Mouse (Mus musculus) mesoderm, embryonic 11.5 days (tissue): ENCODE data around the gene Gli3.

ENCODE experiments used
- DNase-seq: peaks from one replicate; pipeline ENCODE4 v3.0.0-alpha.2; 2012; ENCODE audit warnings: low read depth, low spot score

Gli3 gene

DNA sequence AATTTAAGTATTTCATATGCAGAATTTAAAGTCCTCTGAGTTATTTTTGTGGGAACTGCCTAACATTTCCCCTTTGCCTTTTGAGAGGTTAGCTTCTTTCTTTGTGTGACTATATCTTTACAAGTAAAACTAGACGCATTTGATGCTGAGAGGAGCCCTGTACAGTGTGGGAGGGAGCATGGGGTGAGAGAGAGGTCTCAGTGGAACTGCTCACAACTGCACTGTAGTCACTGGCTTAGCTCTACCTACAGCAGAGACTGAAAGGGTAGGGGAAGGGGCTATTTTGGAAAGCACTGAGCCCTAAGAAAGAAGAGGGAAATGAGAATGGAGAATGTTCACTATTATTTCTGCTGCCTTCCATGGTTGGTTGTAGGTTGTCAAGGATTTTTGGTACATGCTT lies 25.0 kb downstream of the Gli3 start:
- DNase-seq, result no peak

DNA sequence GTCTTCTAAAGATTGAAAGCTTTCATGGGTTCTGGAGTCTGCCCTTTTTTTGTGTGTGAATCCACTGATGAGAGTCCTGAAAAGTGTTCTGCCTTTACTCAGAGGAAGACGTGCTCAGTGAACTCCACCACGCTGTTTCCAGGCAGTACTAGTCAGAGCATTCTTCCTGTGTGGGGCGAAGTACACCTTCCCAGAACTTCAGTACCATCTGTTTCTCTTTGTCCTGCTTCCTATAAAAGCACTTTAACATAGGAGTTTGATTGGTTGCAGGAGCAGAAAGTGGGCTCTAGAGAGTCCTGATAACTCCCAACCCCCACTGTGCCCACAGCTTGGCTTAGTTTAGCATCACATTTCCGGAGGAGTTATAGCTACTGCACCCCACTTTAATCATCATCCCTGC lies 32.8 kb downstream of the Gli3 start:
- DNase-seq, result no peak

DNA sequence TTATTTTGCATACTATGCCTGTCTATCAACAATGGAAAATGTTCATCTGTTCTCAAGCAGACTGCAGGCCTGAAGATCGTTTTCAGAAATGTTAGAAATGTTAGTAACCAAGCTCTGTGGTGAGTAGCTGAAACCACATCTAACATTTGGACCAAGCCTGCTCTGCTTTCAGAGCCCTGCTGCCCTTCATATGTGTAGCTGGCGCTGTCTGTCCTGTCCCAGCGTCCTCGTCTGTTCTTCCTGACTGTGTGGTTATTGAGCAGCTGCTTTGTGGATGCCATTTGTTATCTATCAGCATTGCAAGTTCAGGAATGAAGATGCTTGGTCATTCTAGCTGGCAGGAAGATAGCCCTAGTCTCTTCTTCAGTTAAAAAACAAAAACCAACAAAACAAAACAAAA lies 35.3 kb downstream of the Gli3 start:
- no peak for DNase-seq

DNA sequence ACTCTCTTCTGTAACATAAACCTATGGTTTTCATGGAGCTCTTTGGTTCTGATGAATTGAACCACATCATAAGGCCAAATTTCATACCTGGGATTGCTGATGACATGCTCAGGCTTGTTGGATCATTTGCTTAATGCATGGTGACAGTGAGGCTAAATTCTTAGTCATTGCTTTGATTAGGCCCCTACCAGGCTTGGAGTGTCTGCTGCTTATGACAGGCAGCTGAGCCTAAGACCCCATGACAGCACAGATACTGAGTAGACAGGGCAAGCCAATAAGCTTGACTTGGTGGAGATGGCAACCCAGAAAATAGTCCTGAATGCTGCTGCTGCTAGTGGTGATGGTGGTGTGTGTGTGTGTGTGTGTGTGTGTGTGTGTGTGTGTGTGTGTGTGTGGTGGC lies 47.9 kb downstream of the Gli3 start:
- no peak for DNase-seq

DNA sequence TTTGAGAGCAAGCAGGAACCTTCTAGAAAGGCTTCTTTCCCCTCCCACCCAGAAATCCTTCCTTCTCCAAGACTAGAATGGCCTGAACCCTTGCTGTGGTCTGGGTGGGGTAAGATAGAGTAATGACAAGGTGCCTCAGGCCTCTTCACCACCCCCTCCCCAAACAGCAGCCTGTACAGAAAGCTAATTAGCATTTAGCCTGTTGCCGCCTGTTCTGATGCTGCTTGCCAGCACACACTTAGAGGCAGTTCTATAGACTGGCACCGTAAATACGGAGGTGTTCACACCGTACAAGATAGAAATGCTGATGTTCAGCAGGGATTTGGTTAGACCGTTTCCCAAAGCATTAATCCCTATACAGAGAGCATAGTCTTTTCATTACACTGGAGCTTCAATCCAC lies 50.1 kb downstream of the Gli3 start:
- DNase-seq, result no peak

DNA sequence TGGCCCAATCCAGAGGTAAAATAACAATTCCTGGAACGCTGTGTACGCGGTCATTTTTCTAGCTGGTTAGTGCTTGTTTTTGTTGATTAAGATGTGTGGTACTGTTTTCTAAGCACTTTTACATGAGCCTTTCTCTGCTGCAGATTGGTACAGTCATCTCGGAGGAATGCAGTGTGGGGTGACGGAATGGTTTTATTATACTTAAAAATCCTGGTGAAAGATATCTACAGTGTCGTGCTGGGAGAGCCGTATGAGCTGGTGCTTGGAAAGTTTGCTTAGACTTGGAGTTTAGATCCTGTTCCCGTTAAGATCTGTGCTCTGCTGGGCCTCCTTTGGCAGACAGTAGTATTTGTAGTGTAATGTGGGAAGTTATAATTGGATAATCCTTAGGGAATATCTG lies 51.0 kb downstream of the Gli3 start:
- DNase-seq, result no peak

DNA sequence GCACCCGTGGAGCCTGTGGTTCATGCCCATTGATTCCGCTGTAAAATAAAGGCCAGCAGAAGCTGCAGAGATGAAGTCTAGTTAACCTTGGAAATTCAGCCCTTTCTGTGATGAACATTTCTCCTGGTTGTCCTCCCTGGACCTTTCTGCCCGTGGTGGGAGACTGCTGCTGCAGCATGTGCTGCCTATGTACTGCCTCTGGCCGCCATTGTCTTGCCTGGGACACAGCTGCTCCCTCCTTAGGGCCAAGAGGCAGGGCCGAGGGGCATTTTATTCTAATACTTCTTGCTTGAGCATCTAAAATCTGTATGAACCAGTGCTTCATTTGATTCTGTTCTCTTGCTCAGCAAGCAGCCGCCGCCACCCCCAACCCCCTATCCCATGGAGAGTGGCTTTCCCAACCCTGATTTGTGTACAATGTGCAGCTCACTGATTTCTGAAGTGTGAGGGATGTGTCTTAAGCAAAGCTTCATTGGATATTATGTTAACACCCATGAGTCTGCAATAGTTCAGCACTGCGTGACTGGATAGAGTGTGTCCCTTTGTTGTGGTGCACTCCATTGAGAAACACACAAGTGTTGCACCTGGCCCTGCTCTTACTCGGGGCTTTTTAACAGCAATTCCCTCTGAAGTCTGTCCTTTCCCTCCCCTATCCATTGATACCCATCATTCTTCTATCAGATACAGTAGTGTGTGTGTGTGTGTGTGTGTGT lies 54.2 kb downstream of the Gli3 start:
- no peak for DNase-seq

DNA sequence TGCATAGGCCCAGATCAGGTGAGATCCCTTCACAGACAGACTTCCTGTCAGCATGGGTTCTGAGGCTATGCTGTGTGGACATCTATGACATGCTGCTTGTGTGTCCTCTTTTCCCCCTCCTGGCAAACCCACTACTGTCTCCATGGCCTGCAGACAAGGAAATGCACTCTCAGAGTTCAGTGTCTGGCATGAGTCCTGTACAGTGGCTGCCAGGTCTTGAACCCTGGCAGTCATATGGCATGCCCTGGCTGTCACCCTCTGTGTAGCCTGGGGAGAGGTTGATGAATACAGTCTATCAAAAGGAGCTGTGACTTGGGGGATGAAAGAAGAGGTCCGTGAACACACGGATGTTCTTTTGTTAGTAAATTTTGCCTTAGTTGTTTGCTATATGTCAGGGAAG lies 57.3 kb downstream of the Gli3 start:
- no peak for DNase-seq

DNA sequence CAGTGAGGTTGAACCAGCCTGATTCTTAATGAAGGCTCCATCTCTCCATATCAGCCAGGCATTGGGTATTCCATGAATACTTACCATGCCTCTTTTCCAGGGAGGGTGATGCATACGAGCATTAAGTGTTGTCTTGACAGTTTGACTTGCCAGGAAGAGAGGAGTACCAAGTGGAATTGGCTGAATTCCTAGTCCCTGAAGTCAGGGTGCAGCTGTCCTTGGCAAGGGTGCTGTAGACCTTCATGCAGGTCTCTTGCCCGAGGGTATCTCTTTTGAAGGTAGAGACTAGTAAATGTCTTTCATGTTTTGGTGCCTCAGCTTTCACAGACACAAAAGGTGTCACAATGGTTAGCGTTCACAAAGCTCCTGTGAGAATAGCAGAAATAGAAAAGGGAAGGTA lies 59.1 kb downstream of the Gli3 start:
- DNase-seq, result no peak

DNA sequence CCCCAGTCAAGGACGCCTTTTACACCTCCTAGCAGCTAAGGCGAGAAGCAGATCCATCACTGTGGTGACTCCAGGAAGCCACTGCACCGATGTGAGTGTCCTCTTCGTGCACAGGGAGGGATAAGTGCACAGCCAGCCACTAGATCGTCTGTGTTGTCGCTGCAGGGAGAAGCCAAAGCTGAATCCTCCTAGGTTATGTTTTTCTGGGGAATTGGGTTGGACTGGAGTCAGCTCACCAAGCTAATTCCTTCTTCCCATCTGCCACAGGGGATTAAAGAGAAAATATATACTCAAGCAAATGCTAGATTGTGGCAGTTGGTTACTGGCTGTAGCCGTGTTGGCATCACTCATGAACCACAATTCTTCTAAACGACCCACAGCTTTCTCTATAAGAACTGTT lies 61.2 kb downstream of the Gli3 start:
- DNase-seq, result no peak

DNA sequence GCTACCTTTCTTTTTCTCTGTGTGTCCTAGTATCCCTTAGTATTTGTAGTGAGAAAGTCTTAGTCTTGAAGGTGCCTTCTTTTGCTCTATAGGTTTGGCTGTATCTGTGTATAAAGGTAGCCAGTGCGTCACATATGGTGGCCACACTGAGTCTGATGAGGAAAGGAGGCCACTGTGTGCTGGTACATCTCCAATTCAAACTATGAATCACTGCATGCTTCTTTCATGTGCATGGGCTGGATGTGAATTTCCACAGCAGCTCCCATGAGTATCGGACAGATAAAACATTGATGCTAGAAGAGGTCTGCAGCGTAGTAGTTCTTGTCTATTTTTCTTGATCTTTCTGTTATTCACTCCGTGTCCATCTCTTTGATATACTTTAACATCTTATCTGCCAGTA lies 63.7 kb downstream of the Gli3 start:
- no peak for DNase-seq

DNA sequence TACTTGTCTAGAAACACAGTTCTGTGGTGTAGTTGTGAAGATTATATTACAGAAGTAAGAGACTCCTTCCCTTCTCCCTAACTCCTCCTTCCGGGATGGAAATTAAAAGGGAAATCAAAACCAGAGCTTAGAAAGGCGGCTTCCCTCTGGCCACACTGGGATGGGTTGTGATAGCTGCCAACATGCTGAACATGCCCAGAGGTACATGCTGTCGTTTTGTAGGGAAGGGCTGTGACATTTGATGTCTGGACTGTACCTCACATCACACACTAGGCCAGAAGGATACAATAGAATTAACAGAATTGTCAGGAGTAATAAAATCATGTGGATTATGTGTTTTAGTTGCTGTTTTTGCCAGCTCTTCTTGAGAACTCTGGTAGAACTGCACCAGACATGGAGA lies 68.5 kb downstream of the Gli3 start:
- no peak for DNase-seq

DNA sequence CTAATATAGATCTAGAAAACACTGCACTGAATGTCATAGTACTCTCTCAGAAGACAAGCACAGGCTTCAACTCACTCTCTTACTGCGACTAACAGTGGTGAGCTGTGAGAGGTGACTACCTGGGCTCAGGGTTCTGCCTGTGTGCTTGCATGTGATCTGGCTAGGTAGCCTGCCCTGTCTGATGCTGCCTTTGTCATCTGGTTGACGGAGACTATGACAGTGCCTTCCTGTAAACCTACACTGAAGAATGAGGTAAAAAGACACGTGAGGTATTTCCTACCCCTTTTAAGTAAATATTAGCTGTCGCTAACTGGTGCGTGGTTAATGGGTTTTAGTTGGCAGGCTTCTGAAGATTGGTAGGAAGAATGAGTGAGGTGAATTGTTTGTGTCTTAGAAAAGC lies 74.2 kb downstream of the Gli3 start:
- no peak for DNase-seq

DNA sequence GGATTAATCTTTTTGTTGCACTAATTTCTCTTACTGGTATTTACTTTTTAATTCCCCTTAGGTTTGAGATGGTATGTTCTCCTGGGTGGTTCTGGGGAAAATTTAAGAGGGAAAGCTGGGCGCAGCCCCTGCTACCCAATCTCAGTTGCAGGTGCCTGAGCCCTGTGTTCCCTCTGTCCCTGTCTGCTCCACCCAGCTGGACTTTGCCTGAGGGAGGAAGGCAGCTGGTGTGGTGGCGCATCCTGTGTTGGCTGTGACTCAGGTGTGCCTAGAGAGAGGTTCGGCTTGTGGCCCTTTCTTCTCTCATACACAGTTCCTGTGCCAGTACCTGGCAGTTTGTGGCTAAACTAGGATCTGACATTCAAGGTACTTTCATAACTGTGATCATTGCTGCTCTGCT lies 74.6 kb downstream of the Gli3 start:
- DNase-seq, result no peak

DNA sequence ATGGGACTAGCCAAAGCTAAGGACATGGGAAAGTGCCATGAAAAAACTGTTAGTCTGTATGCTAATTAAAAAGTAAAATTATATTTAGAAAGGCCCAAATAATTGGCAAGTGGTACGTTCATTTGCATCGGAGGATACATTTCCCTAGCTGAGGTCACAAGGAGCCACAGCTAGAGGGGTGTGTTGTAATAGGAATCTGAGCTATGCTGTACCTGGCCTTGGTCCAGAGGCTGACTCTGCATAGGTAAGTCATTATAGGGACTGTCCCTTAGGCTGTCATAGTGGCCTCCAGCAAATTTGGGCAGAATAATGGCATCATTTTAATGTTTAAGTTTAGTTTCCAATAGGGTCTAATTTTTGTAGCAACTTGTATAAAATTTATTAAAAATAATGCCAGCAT lies 75.4 kb downstream of the Gli3 start:
- no peak for DNase-seq

DNA sequence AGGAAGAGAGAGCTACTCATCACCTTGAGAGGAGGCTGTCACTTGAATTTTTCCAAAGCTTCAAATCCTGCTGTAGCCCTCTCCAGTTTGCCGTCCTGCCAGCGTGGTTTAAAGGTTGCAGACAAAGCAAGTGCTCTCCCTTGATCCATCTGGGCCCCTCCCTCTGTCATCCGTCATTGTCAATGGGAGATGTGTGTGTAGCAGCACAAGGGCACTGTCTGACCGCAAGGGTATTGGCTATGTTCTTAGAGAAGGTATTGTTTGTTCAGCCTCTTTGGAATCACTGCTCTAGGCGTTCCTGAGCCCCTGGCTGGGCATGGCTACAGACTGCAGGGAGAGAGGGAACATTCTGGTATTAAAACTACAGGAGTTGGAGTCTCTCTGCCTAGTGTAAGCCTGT lies 79.0 kb downstream of the Gli3 start:
- peak; percentile 84 for DNase-seq

DNA sequence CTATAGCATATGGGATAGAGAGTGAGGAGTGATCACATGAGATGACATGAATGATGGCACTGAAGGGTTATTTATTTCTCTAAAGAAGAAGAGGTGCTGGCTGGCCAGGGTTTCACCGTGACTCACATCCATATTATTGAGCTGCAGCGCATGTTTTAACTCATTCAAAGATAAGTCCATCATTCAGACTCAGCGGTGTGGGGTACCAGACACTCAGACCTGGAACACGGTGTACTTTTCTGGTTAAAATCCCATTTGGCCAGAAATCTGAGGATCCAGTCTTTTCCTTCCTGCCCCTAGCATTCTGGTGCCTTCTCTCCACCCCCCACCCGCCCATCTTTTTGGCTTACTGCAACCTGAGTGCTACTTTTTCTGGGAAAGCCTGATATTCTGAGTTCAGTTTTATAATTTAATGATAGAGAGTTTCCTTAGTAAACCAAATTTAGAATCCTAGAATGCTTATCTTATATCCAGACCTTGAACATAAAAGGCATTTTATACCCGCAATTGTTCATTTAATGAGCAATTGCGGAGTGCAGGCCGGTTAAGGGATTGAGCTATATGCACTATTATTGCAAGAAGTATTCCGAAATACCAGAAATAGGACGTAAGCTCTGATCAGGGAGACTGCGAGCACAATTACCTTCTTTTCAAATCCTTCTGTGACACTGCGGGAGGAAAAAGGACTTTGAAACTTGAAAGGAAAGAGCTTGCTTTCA lies 80.3 kb downstream of the Gli3 start:
- no peak for DNase-seq

DNA sequence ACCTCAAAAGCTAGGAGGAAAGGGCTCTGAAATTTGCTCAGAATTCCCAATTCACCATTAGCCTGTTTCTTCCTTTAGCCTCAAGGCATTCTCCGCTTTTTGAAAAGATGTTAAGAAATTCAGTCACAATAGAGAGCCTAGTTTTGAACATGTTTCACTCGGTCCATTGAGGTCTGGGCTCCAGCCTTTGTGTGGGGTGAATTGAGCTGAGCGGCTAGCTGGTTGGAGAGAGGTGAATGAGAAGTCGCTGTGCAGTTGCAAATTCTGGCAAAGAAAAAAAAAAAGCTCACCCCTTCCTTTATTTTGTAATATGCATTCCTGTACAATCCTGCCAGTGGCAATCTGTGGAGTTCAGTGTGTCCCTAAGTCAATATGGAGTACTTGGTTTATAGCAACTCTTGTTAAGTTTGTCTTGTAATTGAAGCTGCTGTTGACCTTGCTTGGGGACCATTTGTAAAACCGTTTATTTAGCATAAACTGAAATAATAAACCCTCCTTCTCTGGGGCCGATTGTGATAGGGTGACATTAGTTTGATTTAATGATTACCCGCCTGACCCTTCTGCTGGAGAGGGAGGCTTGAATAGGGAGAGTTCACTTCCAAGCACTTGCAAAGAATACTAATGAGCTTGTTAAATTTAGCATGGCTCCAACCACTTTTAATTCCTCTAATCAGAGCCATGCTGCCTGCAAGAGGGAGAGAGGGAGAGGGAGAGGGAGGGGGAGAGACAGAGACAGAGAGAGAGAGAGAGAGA lies 81.0 kb downstream of the Gli3 start:
- peak; percentile 74 for DNase-seq

DNA sequence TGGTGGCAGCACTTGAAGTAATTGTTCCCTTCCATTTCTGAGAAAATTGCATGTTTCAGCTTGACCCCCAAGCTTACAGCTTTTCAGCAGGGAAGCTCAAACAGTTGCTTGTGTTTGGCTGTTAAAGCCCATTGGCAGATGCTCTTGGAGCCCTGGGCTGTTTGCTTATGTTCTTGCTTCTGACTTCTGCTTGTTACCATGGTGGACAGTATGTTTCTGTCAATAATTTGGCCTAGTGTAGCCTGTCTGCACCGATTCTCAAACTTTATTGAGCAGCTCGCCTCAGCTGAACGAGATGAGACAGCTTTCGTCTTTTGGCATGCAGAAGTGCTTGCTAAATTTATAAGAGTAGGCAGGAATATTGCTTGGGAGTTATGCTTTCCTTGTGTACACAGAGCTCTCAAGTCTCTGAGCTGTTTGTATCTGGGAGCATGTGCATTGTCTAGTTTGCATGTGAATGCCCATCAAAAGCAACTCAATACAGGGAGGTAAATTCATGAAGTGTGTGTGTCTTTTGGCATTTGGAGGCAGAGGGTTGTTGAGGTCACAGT lies 82.4 kb downstream of the Gli3 start:
- no peak for DNase-seq

DNA sequence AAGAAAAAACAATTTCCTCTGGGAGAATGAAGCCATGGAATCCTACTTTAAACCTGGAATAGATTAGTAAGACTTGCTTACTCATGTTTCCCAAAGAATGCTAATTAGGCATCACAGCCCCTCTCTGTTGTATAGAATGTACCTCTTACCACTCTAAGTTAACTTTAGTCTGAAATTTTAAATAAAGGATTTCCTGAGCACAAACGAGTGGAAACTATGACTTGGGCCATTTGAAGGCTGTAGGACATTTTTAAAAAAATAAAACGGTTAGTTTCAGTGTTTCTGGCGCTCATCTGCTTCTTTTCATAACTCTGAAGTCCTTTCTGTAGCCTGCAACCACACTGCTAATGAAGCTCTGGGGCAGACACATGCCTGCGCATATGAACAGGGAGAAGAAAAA lies 83.2 kb downstream of the Gli3 start:
- no peak for DNase-seq

DNA sequence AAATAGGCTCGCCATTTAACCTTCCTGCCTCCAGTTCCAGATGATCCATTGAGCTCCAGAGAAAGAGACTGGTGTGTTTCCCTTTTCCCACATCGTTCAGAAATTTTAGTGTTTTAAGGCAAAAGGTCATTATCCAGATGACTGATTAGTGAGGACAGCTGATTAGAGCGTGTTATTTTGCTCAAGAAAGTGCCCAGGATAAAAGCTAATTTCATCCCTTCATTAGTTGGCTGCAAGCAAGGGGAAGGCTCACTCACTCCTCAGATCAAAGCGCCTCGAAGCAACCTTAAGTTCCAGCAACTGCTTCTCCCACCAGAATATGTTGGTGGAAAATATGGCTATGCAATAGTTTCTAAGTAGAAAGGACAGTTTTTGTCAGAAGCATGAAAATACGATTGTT lies 86.4 kb downstream of the Gli3 start:
- DNase-seq, result no peak

DNA sequence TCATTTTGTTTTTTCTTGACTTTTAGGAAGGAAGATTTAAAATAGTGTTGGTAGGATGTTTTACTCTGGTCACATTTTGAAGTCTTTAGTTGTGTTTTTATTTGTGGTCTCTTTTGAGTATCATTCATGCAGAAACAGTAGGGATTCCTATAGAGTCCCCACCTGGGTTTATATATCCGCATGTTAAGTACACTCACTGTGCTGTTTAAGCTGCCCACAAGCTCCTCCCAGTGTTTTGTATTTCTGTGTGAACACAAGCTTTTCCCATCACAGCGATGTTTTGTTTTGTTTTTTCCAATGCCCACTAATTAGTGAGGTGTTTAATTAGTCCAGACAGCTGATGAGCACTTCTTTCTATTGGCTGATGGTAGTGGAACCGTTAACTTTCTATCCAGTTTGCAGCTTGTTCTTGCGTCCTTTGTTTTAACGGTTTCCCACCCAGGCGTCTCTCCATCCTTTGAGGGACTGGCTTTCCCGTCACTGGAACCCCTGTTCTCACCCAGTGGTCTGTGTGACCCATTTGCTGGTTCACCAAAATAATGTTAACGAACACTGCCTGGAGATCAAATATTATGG lies 87.1 kb downstream of the Gli3 start:
- DNase-seq, result no peak
